Mouse (Mus musculus) macrophage (primary cell): ENCODE results near the gene Lclat1. TPM values are rescaled to one million over a fixed set of nuclear protein-coding genes. Genes with fewer than 3 reads are reported as not detected.

Experiments used
- H3K27ac ChIP-seq: fragments of 350-480 bp; formaldehyde crosslinking; 2 replicates; pipeline ENCODE4 v1.9.0; 2021
- H3K36me3 ChIP-seq: fragments of 350-480 bp; formaldehyde crosslinking; 2 replicates; pipeline ENCODE4 v1.9.0; 2021; ENCODE audit errors: inconsistent target
- H3K4me3 ChIP-seq: fragments of 350-480 bp; formaldehyde crosslinking; 2 replicates; pipeline ENCODE4 v1.9.0; 2021; ENCODE audit errors: inconsistent target
- H3K79me2 ChIP-seq: fragments of 350-480 bp; formaldehyde crosslinking; 2 replicates; pipeline ENCODE4 v1.9.0; 2021; ENCODE audit errors: inconsistent target
- WGBS: methylation state at CpG from one replicate; pipeline ENCODE4 v1.1.7; 2026; ENCODE audit warnings: inconsistent platforms; ENCODE audit not compliant: missing documents; 5-methylcytosine and 5-hydroxymethylcytosine counted together
- polyA plus RNA-seq: library from polyadenylated mRNA; stranded (reverse); fragments of 250-400 nt; gene quantifications from 3 replicates; pipeline ENCODE4 v1.2.4, GENCODE M21; 2018; ENCODE audit warnings: inconsistent platforms

The Lclat1 gene
- polyA plus RNA-seq, 1 experiment from 2014 or later: 21.6 TPM

DNA sequence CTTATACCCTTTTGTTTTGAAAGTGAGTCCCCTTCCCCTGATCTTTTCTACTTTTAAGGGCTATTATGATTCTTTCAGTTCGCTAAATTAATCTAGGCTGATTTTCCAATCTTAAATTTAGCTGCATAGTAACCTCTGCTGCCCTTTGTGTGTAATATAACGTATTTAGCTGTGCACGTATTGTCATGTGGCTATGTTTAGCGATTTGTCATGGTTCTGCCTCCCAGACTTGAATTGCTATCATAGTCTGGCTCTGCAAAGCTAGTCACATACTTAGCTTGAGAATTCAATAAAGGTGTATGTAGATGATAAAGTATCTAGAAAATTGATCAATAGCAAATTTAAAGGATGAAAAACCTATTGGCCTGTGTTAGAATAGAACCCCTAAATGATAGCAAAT is 69.3 kb downstream of the Lclat1 start:
- Histone ChIP-seq H3K79me2 (no peaks in the 10 kb centered on the region), H3K36me3 (no peaks in the 10 kb centered on the region), H3K27ac (no peak overlapping the region), H3K4me3 (no peak overlapping the region)
- 96% methylated on average over 4 of the region's 4 CpGs for WGBS

DNA sequence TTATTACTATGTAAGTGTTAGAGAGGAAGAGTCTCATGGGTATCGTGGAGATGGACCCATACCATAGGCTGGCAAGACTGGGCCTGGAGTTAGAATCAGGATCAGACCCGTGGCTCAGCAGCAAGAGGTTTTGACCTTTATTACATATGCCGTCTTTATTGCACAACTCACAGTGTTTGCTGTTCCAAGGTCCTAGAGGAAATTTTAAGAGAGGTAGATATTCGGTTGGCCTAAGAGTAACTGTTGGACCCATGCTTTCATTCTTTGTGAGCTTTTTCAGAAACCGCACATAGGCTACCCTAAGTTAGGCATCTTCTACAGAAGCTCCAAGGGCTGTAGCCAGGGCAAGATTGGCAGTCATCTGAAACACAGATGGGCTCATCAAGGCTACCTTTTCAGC is 79.1 kb downstream of the Lclat1 start:
- no peak overlapping the region for H3K27ac ChIP-seq
- no peaks in the 10 kb centered on the region for H3K36me3 ChIP-seq
- WGBS: 90% methylated on average over 5 of the region's 5 CpGs
- H3K4me3 ChIP-seq: no peak overlapping the region
- H3K79me2 ChIP-seq: no peaks in the 10 kb centered on the region

DNA sequence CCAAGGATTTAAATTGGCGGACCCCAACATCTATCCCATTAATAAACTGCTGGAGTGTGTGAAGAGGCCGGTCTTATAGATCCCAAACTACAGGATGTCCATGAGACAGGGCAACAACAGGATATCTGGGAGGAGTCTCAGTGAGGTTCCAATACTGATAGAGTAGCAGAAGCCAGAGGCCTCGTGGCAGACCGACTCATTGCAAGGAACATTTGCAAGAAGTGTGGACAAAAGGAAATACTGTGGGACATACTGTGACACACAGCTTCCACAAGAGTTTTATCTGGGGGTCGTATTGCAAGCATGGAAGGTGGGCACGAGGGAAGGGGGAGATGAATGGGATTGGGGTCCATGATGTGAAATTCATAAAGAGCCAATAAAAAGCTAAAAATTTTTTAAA is 86.4 kb downstream of the Lclat1 start:
- WGBS: 90% methylated on average over 6 of the region's 6 CpGs
- Histone ChIP-seq H3K36me3 (no peaks in the 10 kb centered on the region), H3K27ac (no peak overlapping the region), H3K4me3 (no peak overlapping the region), H3K79me2 (no peaks in the 10 kb centered on the region)

DNA sequence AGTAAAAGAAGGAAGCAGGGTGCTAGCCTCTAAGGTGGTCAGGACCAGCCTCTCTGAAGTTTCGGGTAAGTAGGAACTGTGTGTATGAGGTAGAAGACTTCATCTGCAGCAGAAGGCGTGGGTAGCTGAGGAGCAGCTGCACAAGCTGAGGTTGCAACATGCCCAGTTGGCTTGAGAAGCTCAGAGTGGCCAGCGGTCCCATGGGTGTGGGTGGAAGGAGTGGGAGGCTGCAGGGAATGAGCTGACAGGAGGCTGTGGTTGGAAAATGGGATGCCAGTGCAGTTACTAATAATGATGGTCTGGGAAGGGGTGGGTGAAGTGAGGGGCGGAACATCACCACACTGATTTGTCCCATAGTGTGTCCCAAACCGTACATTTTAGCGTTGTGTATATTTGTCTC is 86.8 kb downstream of the Lclat1 start:
- 81% methylated on average over 5 of the region's 6 CpGs for WGBS

DNA sequence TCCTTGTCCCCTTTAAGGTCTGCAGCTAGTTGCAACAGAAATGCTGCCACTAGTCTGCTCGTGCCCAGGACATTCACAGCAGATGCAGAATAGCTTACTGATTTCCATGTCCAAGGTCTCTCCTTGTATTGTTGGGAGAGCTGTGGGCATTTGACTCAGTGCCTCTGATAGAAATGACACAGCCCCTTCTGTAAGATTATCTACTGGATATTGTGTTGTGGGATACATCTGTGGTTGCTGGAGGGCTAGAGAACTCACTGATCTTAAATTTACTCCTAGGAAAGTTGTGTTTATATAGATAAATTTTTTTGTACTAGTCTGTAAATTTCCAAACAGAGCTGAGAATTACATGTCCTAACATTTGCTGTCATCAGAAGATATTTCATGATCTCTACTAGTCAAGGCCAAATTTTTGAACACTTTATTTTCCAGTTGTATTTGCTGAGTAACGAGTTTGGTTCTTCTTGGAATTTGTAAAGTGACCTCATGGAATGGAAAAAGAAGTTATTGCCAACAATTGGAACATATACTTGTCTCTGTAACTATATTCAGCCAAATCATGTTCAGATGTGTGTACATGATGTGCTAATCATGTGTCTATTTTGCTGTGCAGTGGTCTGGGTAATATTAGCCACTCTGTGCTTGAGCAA is 87.4 kb downstream of the Lclat1 start:
- 97% methylated on average over 2 of the region's 2 CpGs for WGBS
- no peak overlapping the region for H3K27ac ChIP-seq
- no peak overlapping the region for H3K4me3 ChIP-seq

More for the DNA sequence above, 86.8 kb downstream of the Lclat1 start:
- no peaks in the 10 kb centered on the region for H3K36me3 ChIP-seq
- no peak overlapping the region for H3K4me3 ChIP-seq
- H3K79me2 ChIP-seq: no peaks in the 10 kb centered on the region
- H3K27ac ChIP-seq: no peak overlapping the region

DNA sequence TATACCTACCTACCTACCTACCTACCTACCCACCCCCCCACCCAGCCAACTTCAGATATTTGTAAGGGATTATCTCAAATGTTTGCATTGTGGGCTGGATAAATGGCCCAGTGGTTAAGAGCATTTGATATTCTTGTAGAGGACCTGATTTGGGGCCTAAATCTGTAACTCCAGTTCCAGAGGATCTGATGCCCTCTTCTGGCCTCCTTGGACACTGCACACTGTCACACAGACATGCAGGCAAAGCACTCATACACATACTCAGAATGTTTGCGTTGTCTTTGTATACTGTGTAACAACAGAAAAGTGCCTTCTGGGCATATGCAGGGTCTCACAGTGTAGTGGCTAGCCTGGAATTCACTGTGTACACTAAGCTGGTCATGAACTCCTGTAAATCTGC is 88.4 kb downstream of the Lclat1 start:
- no peaks in the 10 kb centered on the region for H3K36me3 ChIP-seq

More for the DNA sequence above, 87.4 kb downstream of the Lclat1 start:
- Histone ChIP-seq H3K36me3 (no peaks in the 10 kb centered on the region), H3K79me2 (no peaks in the 10 kb centered on the region)

DNA sequence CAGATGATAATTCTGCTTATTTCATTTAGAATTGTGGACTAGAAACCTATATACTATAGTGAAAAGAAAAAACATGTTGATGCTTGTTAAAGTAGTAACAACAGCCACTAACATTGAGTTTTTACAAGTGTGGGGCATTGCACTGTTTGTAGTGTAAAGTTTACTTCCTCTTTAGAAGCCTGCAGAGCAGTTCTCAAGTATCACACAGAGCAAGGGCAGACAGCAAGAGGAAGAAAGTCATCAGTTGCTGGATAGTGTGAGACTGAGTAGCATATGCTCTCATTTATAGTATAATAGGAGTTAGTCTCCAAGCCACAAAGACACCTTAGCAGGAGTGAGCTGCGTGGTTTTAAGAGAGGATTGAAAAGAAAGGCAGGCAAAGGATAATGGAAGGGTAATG is 89.9 kb downstream of the Lclat1 start:
- Histone ChIP-seq H3K79me2 (no peaks in the 10 kb centered on the region), H3K27ac (no peak overlapping the region), H3K4me3 (no peak overlapping the region), H3K36me3 (no peaks in the 10 kb centered on the region)
- WGBS: 17% methylated on average over 1 of the region's 1 CpGs

More for the DNA sequence above, 88.4 kb downstream of the Lclat1 start:
- H3K27ac ChIP-seq: no peak overlapping the region
- no peak overlapping the region for H3K4me3 ChIP-seq
- 100% methylated on average over 1 of the region's 1 CpGs for WGBS
- no peaks in the 10 kb centered on the region for H3K79me2 ChIP-seq

DNA sequence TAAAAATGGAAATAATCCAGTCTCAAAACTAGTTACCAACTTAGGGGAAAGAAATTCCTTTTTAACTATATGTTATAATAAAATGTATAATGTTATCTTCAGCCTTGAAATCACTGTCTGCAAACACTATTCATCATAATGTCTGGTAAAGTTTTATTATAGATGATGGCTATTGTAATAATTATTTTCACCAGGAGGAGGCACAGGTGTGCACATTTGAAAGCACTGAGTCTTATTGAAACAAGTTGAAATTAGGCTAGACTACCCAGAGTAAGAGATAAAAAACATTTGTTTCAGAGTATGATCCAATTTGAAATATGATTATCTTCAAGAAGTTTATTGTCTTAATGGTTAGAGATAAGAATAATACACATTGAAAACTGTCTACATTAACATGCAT is 91.6 kb downstream of the Lclat1 start:
- H3K4me3 ChIP-seq: no peak overlapping the region
- H3K27ac ChIP-seq: no peak overlapping the region
- no peaks in the 10 kb centered on the region for H3K79me2 ChIP-seq

DNA sequence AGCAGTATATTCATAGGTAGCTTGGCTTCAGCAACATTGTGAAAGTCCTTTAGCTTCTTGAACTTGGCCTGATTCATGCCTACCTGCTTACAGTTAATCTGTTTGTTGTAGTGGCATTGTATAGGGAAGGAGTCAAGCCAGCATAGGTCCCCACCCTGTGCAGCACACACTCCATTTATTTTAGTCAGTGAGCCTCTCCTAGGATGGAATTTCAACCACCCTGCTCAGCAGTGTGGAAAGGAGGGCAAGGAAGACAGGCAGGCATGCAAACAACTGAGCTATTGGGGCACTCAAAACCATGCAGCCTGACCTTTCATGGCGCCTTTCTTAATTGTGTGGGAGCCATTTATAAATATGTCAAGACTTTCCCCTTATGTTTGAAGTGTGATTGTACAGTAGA is 92.6 kb downstream of the Lclat1 start:
- H3K36me3 ChIP-seq: no peaks in the 10 kb centered on the region
- no peak overlapping the region for H3K27ac ChIP-seq
- WGBS: 100% methylated on average over 1 of the region's 1 CpGs
- no peaks in the 10 kb centered on the region for H3K79me2 ChIP-seq
- H3K4me3 ChIP-seq: no peak overlapping the region

More for the DNA sequence above, 91.6 kb downstream of the Lclat1 start:
- H3K36me3 ChIP-seq: no peaks in the 10 kb centered on the region

DNA sequence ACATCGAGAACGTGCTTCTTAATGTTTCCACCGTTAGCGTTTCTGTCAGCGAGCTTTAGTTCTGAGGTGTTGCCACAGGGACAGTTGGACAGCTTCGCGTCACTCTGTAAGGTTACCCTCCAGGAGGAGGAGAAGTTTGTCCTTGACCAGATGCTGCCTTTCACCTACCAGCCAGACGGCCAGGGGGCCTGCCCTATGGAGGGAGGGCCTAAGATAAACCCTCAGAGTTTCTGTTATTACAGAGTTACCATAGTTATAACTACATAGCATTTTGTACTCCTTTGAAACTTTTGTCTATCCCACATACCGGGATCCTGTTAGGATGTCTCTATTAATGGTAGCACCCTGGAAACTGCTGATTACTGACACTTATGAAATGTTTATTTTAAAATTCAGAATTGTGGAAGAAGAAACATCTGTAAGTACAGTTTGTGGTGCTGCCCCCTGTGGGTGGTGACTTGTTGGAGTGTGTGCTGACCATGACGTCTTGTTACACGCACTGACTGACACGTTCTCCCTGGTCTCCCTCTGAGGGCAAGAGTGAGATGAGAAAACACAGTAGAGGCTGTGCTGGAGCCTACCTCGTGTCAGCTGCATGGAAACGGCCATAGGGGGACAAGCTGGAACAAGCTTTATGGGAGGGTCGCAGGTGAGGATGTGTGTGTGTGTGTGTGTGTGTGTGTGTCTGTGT is 96.0 kb downstream of the Lclat1 start:
- H3K79me2 ChIP-seq: no peaks in the 10 kb centered on the region
- no peak overlapping the region for H3K27ac ChIP-seq
- 93% methylated on average over 15 of the region's 15 CpGs for WGBS
- H3K36me3 ChIP-seq: no peaks in the 10 kb centered on the region
- H3K4me3 ChIP-seq: no peak overlapping the region

DNA sequence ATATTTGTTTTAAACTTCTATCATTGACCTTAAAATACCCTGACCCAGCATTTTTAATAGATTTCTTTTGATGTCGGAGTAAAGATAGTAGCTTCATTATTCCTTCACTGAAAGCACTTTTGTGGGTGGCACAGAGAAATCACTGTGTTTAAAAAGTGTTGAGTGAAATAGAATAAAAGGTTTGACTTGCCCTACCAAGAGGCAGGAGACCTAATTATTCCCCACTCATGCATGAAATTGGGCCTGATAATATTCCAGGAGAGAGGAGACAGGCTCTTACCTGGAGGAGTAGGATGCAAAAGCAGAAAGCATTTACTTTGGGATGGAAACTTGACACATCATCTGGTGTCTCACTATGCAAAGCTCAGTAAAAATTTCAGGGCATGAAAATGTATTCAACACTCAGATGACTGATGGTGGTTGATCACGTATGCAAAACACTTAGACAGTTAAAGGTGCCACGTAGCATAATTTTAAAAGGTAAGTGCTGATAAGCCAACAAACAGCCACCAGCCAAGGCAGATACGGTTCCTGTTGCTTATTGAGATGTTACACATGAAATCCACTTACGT is 103.3 kb downstream of the Lclat1 start:
- Histone ChIP-seq H3K79me2 (no peaks in the 10 kb centered on the region), H3K4me3 (no peak overlapping the region), H3K27ac (no peak overlapping the region), H3K36me3 (no peaks in the 10 kb centered on the region)
- 94% methylated on average over 5 of the region's 5 CpGs for WGBS

DNA sequence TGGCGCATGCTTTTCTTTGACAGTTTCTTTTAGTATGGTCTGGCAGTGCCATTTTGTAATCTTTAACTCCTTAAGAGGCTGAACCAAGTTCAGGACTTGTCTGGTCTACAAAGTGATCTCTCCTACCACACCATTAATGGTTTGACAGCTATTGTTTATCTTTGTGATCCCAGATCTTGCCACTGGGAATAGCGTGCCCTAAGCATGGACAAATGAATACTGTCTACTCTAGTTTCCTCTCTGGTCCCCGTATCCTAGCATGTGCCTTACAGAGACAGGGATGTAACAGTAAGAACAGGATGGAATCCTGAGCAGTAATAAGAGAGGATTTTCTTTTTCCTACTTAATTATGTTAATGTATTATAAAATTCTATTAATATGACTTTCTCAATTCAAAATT is 105.0 kb downstream of the Lclat1 start:
- no peak overlapping the region for H3K4me3 ChIP-seq
- no peaks in the 10 kb centered on the region for H3K79me2 ChIP-seq
- WGBS: 97% methylated on average over 3 of the region's 3 CpGs
- no peak overlapping the region for H3K27ac ChIP-seq
- H3K36me3 ChIP-seq: no peaks in the 10 kb centered on the region

DNA sequence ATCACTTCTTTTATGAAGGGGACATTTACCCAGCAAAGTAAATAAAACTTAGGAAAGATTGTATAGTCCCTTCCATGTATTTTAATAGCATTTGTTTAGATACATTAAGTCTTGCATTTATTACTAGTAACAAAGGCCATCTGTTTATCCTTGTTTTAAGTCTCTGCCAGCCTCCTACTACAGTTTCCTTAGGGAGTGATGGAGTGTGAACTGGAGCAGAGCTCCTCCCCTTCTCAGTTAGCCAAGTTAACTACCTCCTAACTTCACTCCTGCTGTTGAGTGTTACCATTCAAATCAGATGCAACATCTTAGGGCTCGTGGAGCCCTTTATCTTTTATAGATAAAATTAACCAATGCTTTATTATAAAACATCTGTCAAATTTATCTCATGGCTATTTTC is 105.4 kb downstream of the Lclat1 start:
- H3K4me3 ChIP-seq: no peak overlapping the region
- 91% methylated on average over 1 of the region's 1 CpGs for WGBS
- no peaks in the 10 kb centered on the region for H3K36me3 ChIP-seq
- no peak overlapping the region for H3K27ac ChIP-seq
- H3K79me2 ChIP-seq: no peaks in the 10 kb centered on the region

DNA sequence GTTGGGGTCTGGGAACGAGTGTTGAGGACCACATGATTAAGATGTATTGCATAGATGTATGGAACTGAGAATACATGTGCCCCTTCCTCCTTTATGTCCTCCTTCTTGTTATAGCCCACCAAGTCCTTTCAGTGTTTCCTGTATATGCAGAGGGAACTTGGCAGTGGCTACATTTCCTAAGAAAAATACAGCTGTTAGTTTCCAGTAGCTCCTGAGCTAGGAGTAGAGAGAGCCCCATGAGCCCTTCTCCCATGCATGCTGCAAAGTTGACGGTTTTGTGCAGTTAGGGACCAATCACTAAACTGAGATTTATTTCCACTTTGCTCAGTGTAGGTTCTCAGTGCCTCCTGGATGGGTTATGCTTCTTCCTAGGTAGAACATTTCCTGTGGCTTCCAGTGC is 105.9 kb downstream of the Lclat1 start:
- H3K4me3 ChIP-seq: no peak overlapping the region
- H3K79me2 ChIP-seq: no peaks in the 10 kb centered on the region
- H3K36me3 ChIP-seq: no peaks in the 10 kb centered on the region
- WGBS: 100% methylated on average over 1 of the region's 2 CpGs
- no peak overlapping the region for H3K27ac ChIP-seq

DNA sequence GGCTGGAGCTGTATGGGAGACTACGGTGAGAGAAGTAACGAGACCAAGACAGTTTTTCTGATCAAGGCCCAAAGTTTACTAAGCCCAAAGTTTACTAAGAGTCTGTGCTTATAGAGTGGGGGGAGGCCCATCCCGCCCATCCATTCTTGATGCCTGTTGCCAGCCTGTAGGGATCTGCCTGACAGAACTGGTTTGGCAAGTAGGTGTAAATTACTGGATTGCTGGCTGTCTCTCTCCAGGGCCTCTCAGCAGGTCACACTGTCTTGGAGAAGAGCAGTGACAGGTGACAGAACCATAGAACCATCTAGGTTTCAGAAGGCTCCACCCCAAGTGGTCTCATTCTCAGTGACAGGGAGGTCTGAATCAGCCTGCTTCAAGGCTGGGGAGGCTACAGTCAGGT is 109.5 kb downstream of the Lclat1 start:
- 97% methylated on average over 3 of the region's 3 CpGs for WGBS
- no peaks in the 10 kb centered on the region for H3K36me3 ChIP-seq
- H3K79me2 ChIP-seq: no peaks in the 10 kb centered on the region
- no peak overlapping the region for H3K4me3 ChIP-seq
- H3K27ac ChIP-seq: no peak overlapping the region
